Mouse (Mus musculus) midbrain, embryonic 13.5 days (tissue): Measurements from ENCODE around the gene Hrk. TPM values are rescaled to one million over a fixed set of nuclear protein-coding genes. Genes with fewer than 3 reads are reported as not detected.

Experiments used
- ATAC-seq: fragments of 200-750 bp; cut with Nextera tagmentation; 2 replicates; pipeline ENCODE4 v1.8.0; 2017; ENCODE audit warnings: mild to moderate bottlenecking, moderate TSS enrichment, moderate library complexity
- H3K27ac ChIP-seq: fragments of 300-500 bp; sonication (generic); 2 replicates; pipeline ENCODE4 v1.5.1; 2015; ENCODE audit warnings: inconsistent platforms, mild to moderate bottlenecking, moderate library complexity
- H3K27me3 ChIP-seq: fragments of 300-500 bp; sonication (generic); 2 replicates; pipeline ENCODE4 v1.6.1; 2015; ENCODE audit warnings: mild to moderate bottlenecking, inconsistent platforms
- H3K36me3 ChIP-seq: fragments of 300-500 bp; sonication (generic); 2 replicates; pipeline ENCODE4 v1.6.1; 2015; ENCODE audit warnings: mild to moderate bottlenecking, inconsistent platforms
- H3K4me1 ChIP-seq: fragments of 300-500 bp; sonication (generic); replicated peaks from 2 replicates; pipeline ENCODE4 v1.6.1; 2015; ENCODE audit warnings: inconsistent platforms
- H3K4me2 ChIP-seq: fragments of 300-500 bp; sonication (generic); replicated peaks from 2 replicates; pipeline ENCODE4 v1.6.1; 2015; ENCODE audit warnings: moderate library complexity, mild to moderate bottlenecking, inconsistent platforms
- H3K4me3 ChIP-seq: fragments of 300-500 bp; sonication (generic); replicated peaks from 2 replicates; pipeline ENCODE4 v1.5.1; 2015; ENCODE audit warnings: mild to moderate bottlenecking, inconsistent platforms
- H3K9ac ChIP-seq: fragments of 300-500 bp; sonication (generic); replicated peaks from 2 replicates; pipeline ENCODE4 v1.6.1; 2015; ENCODE audit warnings: mild to moderate bottlenecking, inconsistent platforms
- H3K9me3 ChIP-seq: fragments of 300-500 bp; sonication (generic); 2 replicates; pipeline ENCODE4 v1.6.1; 2016; ENCODE audit warnings: mild to moderate bottlenecking, inconsistent platforms
- WGBS: fragments of 180-500 bp; shearing (Covaris S2); methylation state at CpG from one replicate; pipeline ENCODE4 v1.1.7; 2015; 5-methylcytosine and 5-hydroxymethylcytosine counted together
- polyA plus RNA-seq: library from polyadenylated mRNA; unstranded; fragments of >200 nt; fragmentation: Nextera tagmentation; extraction: Ambion mirVana; gene quantifications from 2 replicates; pipeline ENCODE4 v1.2.1, GENCODE M21; 2015

The Hrk gene
- polyA plus RNA-seq, 1 experiment from 2014 or later, result 0.73 TPM

- Histone ChIP-seq H3K4me2 (no peak overlapping the region), H3K27me3 (peaks cover 7% of the 10 kb centered on the region; the same call in 1 of the 2 replicates), H3K36me3 (0 out of 2 replicates have a peak, but pooled peaks cover 12% of the 10 kb centered on the region), H3K4me3 (no peak overlapping the region), H3K4me1 (peaks cover 39% of the 10 kb centered on the region), H3K9ac (no peak overlapping the region), H3K9me3 (no peaks in the 10 kb centered on the region), H3K27ac (no peak overlapping the region)
- no peak for ATAC-seq
- 84% methylated on average over 9 of the region's 9 CpGs for WGBS
Observed at GRCm38 (mm10) chr5:118190491-118190890, 26.0 kb downstream of the Hrk start.

GRCm38 (mm10) chr5:118192221-118192620 is 27.8 kb downstream of the Hrk start:
- H3K4me2 ChIP-seq, result 0 out of 2 replicates have a peak overlapping the region, but pooled peaks have one; percentile 4

GRCm38 (mm10) chr5:118197421-118197820 is 33.0 kb downstream of the Hrk start:
- no peak overlapping the region for H3K27ac ChIP-seq
- no peak overlapping the region for H3K9ac ChIP-seq
- WGBS, result 77% methylated on average over 13 of the region's 13 CpGs
- H3K4me2 ChIP-seq, result no peak overlapping the region
- no peak overlapping the region for H3K4me3 ChIP-seq
- H3K9me3 ChIP-seq, result no peaks in the 10 kb centered on the region
- peaks cover 47% of the 10 kb centered on the region for H3K36me3 ChIP-seq
- no peaks in the 10 kb centered on the region for H3K27me3 ChIP-seq
- ATAC-seq, result no peak
- H3K4me1 ChIP-seq, result peaks cover 7% of the 10 kb centered on the region

More at GRCm38 (mm10) chr5:118192221-118192620, 27.8 kb downstream of the Hrk start:
- Histone ChIP-seq H3K9ac (no peak overlapping the region), H3K27me3 (peaks cover 7% of the 10 kb centered on the region; the same call in 1 of the 2 replicates), H3K4me3 (no peak overlapping the region), H3K9me3 (no peaks in the 10 kb centered on the region), H3K4me1 (peaks cover 29% of the 10 kb centered on the region), H3K36me3 (peaks cover 13% of the 10 kb centered on the region; the same call in 1 of the 2 replicates), H3K27ac (peak overlapping the region; percentile 63)
- no peak for ATAC-seq
- WGBS, result 9% methylated on average over 17 of the region's 18 CpGs

GRCm38 (mm10) chr5:118199670-118200069 is 35.2 kb downstream of the Hrk start:
- Histone ChIP-seq H3K4me1 (no peaks in the 10 kb centered on the region), H3K27ac (no peak overlapping the region), H3K9ac (no peak overlapping the region), H3K9me3 (no peaks in the 10 kb centered on the region), H3K4me3 (no peak overlapping the region), H3K27me3 (no peaks in the 10 kb centered on the region), H3K36me3 (peaks cover 44% of the 10 kb centered on the region), H3K4me2 (no peak overlapping the region)
- ATAC-seq, result no peak
- 70% methylated on average over 5 of the region's 5 CpGs for WGBS

- H3K4me2 ChIP-seq, result no peak overlapping the region
- H3K9ac ChIP-seq, result no peak overlapping the region
- H3K9me3 ChIP-seq, result no peaks in the 10 kb centered on the region
- ATAC-seq, result no peak
- H3K4me3 ChIP-seq, result no peak overlapping the region
- H3K36me3 ChIP-seq, result peaks cover 46% of the 10 kb centered on the region
- no peak overlapping the region for H3K27ac ChIP-seq
- 89% methylated on average over 16 of the region's 16 CpGs for WGBS
- no peaks in the 10 kb centered on the region for H3K27me3 ChIP-seq
- H3K4me1 ChIP-seq, result 0 out of 2 replicates have a peak, but pooled peaks cover 3% of the 10 kb centered on the region
Observed at GRCm38 (mm10) chr5:118204675-118205440, 40.4 kb downstream of the Hrk start.

- Histone ChIP-seq H3K27me3 (no peaks in the 10 kb centered on the region), H3K36me3 (peaks cover 36% of the 10 kb centered on the region), H3K9ac (no peak overlapping the region), H3K4me2 (no peak overlapping the region), H3K4me1 (0 out of 2 replicates have a peak, but pooled peaks cover 3% of the 10 kb centered on the region), H3K4me3 (no peak overlapping the region), H3K9me3 (no peaks in the 10 kb centered on the region), H3K27ac (no peak overlapping the region; the same call in 1 of the 2 replicates)
- ATAC-seq, result no peak
- 40% methylated on average over 8 of the region's 8 CpGs for WGBS
Observed at GRCm38 (mm10) chr5:118205852-118206251, 41.4 kb downstream of the Hrk start.

- peak overlapping the region; percentile 72 for H3K4me2 ChIP-seq
- peaks cover 25% of the 10 kb centered on the region for H3K36me3 ChIP-seq
- peak overlapping the region; percentile 57 for H3K9ac ChIP-seq
- H3K27ac ChIP-seq, result peak overlapping the region; percentile 71
- peaks cover 18% of the 10 kb centered on the region for H3K4me1 ChIP-seq
- H3K4me3 ChIP-seq, result peak overlapping the region; percentile 42
- ATAC-seq, result peak; percentile 65
- no peaks in the 10 kb centered on the region for H3K27me3 ChIP-seq
- H3K9me3 ChIP-seq, result no peaks in the 10 kb centered on the region
- WGBS, result 9% methylated on average over 5 of the region's 5 CpGs
Observed at GRCm38 (mm10) chr5:118214012-118214411, 49.6 kb downstream of the Hrk start.

- WGBS, result 6% methylated on average over 24 of the region's 24 CpGs
- peak; percentile 89 for ATAC-seq
Observed at GRCm38 (mm10) chr5:118214418-118215154, 50.1 kb downstream of the Hrk start.

GRCm38 (mm10) chr5:118217410-118217809 is 53.0 kb downstream of the Hrk start:
- Histone ChIP-seq H3K27ac (no peak overlapping the region), H3K4me2 (no peak overlapping the region), H3K4me1 (peaks cover 18% of the 10 kb centered on the region), H3K27me3 (no peaks in the 10 kb centered on the region), H3K4me3 (no peak overlapping the region), H3K9ac (no peak overlapping the region), H3K9me3 (no peaks in the 10 kb centered on the region), H3K36me3 (peaks cover 53% of the 10 kb centered on the region)
- ATAC-seq, result no peak
- WGBS, result 72% methylated on average over 6 of the region's 6 CpGs

More at GRCm38 (mm10) chr5:118214418-118215154, 50.1 kb downstream of the Hrk start:
- Histone ChIP-seq H3K9me3 (no peaks in the 10 kb centered on the region), H3K27me3 (no peaks in the 10 kb centered on the region), H3K4me3 (peak overlapping the region; percentile 42), H3K4me1 (peaks cover 18% of the 10 kb centered on the region), H3K9ac (peak overlapping the region; percentile 57), H3K36me3 (peaks cover 31% of the 10 kb centered on the region), H3K27ac (peak overlapping the region; percentile 71), H3K4me2 (peak overlapping the region; percentile 72)

GRCm38 (mm10) chr5:118223142-118223757 is 58.8 kb downstream of the Hrk start:
- Histone ChIP-seq H3K36me3 (peaks cover 92% of the 10 kb centered on the region), H3K4me3 (no peak overlapping the region)

GRCm38 (mm10) chr5:118230071-118230611 is 65.7 kb downstream of the Hrk start:
- H3K27me3 ChIP-seq, result no peaks in the 10 kb centered on the region
- no peaks in the 10 kb centered on the region for H3K9me3 ChIP-seq
- no peak overlapping the region for H3K4me2 ChIP-seq
- no peak overlapping the region for H3K9ac ChIP-seq
- ATAC-seq, result no peak
- peaks cover 97% of the 10 kb centered on the region for H3K36me3 ChIP-seq
- H3K4me3 ChIP-seq, result no peak overlapping the region
- no peak overlapping the region for H3K27ac ChIP-seq
- H3K4me1 ChIP-seq, result no peaks in the 10 kb centered on the region
- WGBS, result 95% methylated on average over 13 of the region's 13 CpGs

More at GRCm38 (mm10) chr5:118223142-118223757, 58.8 kb downstream of the Hrk start:
- Histone ChIP-seq H3K4me2 (no peak overlapping the region), H3K27me3 (no peaks in the 10 kb centered on the region), H3K4me1 (no peaks in the 10 kb centered on the region), H3K9ac (no peak overlapping the region), H3K27ac (no peak overlapping the region), H3K9me3 (no peaks in the 10 kb centered on the region)
- ATAC-seq, result no peak
- 79% methylated on average over 9 of the region's 9 CpGs for WGBS
